Mouse (Mus musculus): ENCODE measurements around the gene Csf3r.

The Csf3r gene

DNA sequence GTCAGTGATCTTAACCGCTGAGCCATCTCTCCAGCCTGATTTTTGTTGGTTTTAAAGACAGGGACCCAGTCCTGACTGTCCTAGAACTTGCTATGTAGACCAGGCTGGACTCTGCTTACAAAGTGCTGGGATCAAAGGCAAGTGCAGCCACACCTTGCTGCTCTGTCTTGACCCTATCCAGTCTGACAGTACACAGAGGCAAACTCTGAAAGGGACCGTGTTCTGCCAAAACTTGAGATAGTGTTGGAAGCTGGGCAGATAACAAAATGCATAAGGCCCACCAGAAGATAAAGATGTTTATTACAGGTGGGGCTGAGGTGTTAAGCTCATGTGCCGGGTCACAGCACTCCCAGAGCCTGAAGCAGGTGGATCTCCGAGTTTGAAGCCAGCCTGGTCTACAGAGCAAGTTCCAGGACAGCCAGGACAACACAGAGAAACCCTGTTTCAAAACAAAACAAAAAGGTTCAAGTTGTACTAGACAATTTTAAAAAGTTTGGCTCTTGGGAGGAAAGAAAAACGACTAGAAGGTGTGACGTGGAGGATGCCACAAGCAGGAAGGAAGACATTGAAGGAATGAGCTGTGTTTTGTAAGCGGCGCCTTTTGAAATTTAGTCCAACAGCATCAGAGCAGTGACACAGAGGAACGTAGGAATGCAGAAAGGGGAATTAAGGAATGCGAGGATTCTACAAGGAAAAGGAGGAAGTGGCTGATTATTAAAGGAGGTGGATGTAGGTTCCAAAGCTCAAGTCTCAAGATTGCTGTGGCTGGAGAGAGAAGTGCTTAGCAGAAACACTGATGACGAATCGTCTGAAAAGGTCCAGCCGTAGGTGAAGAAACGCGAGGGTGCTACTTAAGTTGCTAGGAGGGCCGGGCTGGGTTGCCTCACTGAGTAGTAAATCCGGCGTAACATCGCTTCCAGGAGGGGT lies 33.1 kb downstream of the Csf3r start:
- DNase-seq (ENCODE audit: low spot score), result no peak

DNA sequence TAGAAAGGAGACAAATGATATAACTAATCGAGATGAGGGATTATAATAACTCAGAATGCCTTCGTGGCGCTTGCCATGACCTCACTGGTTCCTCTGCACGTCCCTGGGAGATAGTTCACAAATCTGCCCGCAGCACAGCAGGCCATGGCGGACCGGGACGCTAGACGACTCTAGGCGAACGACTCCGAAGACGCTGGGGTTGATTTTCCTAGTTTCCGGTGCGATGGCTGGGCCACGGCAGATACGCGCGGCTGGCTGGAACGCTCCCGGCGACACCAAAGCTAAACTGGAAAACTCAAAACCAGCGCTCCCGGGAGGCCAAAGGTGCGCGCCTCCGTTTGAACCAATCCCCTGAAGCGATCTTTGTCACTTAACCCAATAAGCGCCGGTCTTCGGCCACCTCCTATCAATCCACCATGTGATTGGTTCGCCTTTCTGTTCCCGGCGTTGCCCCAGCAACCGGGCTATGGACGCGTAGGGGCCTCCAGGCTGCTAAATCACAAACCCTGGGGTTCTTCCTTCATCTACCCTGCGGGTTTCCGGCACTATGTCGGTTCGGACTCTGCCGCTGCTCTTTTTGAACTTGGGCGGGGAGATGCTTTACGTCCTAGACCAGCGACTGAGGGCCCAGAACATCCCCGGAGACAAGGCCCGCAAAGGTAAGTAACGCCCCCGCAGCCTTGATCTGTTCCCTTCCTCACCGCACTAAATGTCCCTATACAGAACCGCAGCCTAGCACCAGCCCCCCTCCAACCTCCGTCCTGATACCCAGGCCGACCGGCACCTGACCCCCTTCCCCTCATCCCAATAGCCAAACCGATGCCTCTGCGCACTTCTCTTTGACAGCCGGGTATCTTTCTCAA lies 34.0 kb downstream of the Csf3r start, which contains the start of gene Oscp1:
Gene Oscp1, plus strand, starts transcription at position 432 of the 863 bp plus-strand sequence.
- DNase-seq (ENCODE audit: low spot score), result peak; percentile 87

DNA sequence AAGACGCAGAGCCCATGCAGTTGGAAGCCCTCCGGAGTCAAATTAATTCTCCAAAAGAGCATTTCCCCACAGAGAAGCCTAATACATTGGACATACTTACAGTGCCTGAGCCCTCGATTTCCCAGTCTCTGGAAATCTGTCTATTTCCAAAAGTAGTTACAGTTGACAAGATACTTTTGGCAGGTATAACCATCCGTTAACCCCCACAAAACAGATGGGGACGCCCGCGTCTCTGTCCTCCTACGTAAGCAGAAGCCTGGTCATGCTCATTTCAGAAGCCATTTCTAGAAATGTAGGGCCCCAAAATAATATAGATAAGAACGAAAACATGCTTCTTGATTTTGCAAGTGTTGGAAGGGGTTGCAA lies 34.6 kb downstream of the Csf3r start:
- DNase-seq (ENCODE audit: low spot score), result no peak

DNA sequence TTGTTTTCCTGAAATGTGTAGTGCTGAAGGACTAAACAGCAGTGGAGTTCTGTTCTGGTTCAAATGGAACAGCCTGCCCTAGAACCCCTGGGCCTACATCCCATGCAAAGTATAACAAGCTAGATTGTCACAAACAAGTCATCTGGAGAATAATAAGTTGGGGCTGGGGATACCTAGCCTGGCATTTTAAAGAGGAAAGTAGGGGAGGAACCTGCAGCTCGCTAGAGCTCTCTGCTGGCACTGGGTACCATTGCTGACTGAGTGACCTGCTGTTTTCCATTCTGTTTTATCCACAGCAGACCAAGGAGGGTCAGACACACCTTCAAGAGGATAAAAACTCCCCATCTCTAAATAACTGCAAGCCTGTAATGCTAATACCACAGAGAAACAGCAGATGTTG lies 38.5 kb downstream of the Csf3r start:
- DNase-seq (ENCODE audit: low spot score), result no peak

DNA sequence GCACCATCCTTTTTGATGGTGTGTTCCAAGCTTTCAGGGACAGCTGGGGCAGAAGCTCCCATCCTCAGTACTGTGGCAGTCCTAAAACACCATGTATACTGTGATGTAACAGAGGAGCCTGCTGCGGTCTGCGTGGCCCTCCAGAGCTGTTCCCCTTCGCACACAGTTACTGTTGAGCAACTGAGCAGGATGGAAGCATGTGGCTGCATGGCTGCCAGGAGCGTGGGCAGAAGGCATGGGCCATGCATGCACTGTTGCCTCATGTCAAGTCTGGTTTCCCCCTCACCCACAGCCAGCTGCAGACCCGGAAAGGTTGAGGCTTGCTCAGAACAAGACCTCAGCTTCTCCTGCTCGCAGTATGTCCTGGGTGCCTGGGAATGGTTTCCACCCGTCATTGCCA lies 40.9 kb downstream of the Csf3r start:
- peak; percentile 60 for DNase-seq (ENCODE audit: low spot score)

DNA sequence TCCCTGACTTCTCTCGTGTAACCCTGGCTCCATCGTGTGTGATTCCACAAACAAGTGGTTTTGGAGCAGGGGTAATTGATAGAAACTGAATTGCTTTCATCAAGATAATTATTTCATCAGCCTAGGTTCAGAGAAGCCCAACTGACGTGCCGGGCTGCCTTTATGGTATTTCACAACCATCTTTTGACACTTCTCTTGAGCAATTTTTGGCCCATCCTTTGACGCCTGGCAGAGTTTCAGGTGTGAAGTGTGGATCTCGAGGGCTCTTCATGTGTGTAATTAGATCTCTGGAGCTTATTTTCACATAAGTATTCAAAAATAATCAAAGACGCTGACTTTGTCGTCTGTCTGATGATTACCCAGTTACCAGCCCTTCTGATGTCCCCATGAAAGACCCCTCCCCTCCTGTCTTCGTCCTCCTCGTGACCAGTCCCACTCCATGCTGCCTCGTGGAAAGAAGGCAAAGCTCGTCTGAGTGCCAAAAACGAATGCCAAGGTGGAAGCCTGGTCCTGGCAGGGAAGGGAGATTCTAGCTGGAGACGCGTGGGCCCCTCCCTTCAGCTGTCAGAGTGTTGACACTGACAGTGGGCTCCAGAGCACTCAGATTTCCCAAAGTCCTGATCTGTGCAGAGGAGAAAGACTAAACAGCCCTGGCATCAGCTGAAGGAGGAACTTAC lies 43.2 kb downstream of the Csf3r start:
- no peak for DNase-seq (ENCODE audit: low spot score)

DNA sequence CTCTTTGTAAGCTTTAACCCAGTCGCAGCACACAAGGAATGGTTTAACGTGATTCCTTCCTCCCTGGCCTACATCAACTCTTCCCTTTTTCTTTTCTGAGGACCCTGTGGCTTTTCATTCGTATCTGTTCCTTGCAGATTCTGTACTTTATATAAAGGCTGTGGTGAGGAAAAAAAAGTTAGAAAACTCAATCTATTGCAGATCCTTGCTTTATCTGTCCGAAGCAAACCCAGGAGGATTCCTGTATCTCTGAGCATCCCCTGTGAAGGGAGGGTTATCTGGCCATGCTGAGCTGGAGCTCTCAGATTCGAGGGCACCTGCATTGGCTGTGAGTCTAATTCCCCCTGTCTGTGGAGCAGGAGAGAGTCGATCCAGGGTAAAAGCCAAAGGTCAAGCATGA lies 44.5 kb downstream of the Csf3r start:
- DNase-seq (ENCODE audit: low spot score), result no peak

DNA sequence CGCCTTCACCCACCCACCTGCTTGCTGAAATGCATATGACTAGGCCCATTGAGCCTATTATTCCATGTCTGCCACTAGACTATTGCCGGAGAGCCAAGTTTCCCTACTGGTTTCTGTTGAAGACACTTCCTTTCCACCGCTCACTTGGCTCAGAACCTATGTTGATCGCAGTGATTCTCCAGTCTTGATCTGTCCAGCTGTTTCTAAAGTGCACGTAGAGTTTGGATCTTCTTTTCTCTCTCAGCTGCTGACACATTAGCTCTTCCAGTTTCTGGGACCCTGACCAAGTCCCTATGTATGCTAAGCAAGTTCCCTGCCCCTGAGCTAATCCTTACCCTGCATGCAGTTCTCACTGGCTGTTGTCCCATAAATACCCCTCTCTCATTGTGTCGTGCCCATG lies 53.5 kb downstream of the Csf3r start:
- DNase-seq (ENCODE audit: low spot score), result no peak

DNA sequence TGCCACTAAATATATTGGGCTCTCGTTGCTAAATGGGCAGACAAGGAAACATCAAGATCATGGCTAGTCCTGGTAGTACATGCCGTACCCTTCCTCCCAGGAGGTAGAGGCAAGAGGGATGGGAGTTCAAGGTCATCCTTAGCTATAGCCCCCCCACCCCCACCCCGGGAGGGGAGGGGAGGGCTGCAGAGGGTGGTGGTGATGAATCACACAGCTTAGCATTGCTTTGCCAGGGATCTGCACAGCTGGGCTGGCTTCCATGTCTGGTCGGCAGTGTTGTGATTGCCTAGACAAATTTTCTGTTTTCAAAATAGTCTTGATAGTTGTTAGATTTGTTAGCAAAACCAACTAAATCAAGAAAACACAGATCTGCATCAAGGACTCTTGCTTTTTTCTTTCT lies 54.9 kb downstream of the Csf3r start:
- DNase-seq (ENCODE audit: low spot score), result no peak

DNA sequence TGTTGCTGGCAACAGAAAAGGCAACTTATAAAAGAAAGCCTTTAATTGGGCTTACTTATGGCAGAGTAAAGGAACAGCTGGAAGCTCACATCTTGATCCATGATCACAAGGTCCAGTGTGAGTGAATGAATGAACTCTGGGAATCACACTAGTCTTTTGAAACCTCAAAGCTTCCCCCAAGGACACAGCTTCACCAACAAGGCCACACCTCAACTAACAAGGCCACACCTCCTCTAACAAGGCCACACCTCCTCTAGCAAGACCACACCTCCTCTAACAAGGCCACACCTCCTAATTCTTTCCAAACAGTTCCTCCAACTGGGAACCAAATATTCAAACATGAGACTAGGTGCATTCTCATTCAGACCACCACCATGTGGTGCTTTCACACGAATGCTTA lies 57.3 kb downstream of the Csf3r start:
- no peak for DNase-seq (ENCODE audit: low spot score)

DNA sequence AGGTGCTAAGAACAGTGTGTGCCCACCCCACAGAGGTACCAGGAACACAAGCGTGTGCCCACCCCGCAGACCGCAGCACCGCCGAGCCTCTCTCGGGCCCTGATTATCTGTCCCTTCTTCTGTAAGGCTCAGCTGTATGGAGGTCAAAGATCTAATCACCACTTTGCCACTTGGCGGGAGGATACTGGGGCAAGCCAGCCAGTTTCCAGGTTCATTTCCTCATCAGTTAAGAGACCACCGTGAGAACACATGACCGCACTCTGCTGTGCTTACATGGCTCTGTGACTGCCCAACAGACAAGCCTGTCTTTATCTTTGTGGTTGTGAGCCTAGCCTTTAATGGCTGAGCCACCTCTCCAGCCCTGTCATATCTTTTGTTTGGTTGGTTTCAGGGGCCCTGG lies 58.7 kb downstream of the Csf3r start:
- no peak for DNase-seq (ENCODE audit: low spot score)

DNA sequence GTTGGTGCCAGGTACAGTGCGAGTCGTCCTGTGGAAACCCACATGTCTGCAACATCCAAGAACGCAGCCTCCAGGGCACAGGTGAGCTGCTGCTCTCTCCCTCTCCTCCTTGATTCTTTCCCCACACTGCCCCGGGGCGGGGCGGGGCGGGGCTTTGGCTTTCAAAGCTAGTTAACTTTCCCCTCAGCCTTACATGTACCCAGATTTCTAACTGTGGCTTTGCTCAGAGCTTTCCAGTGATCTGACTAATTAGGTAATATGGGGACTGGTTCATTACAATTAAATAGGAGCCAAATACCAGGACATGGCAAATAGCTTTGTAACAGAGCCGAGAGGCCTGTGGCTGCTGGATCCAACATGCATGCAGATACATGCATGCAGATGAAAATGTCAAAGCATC lies 60.0 kb downstream of the Csf3r start:
- no peak for DNase-seq (ENCODE audit: low spot score)

DNA sequence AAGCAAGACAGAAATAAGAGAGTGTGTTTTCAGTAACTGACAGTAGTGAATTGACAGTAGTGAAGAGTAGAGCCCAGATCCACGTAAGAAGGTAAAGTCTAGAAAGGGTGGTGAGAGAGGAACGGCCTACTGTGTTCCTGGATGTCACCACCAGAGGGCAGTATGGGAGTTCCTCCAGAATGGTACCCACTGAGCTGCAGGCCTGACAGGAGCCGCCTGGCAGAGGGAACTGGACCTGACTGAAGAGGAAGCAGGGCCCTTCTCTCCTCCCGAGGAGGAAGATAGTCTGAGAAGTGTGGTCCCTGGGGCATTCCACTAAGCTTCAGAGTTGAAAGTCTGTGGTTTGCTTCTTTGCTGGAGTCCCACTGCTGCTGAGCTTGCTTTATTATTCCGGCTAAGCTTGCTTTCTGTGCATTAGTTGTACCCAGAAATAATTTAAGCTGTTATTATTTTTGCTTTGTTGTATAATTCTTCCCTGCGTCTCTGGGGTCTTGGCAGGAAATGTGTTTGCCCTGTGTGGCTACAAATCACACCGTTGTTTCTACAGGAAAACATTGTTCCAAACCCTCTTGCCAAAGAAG lies 61.7 kb downstream of the Csf3r start:
- no peak for DNase-seq (ENCODE audit: low spot score)

DNA sequence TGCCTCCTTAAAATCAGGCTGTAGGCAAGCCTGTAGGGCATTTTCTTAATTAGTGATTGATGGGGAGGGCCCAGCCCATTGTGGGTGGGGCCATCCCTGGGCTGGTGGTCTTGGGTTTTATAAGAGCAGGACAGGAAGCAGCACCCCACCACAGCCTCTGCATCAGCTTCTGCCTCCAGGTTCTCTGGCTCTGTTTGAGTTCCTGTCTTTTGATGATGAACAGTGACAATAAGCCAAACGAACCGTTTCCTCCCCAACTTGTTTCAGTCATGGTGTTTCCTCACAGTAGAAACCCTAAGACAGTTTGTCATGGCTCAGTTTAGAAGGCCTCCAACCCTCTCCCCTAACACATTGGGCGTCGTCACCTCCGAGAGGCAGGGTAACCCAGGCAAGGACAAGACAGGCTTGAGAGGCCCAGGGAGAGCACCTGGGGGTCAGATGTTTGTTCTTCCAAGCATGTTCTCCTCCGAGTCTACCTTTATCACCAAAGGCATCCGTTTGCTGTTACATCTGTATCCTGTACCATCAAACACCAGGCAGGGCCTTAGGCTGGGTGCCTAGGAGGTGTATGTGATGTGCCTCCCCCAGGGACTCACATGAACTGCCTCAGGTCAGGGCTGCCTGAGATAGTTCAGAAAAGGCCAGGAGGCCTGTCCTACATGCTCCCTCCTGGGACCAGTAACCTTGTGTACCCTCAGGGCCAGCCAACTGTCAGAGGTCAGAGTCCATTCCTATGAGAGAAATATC lies 65.9 kb downstream of the Csf3r start:
- DNase-seq (ENCODE audit: low spot score), result no peak

DNA sequence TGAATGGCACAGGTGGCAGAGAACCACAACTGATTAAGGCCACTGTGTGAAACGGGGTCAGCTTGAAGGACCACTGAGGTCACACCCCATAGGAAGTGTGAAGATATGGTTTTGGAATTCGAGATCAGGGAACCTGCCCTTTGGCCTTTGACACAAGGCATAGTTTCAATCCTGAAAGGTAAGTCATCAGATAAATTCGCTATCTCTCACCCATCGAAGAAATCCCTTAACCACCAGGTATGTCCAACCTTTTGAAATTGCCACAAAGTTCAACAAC lies 66.4 kb downstream of the Csf3r start:
- no peak for DNase-seq (ENCODE audit: low spot score)

DNA sequence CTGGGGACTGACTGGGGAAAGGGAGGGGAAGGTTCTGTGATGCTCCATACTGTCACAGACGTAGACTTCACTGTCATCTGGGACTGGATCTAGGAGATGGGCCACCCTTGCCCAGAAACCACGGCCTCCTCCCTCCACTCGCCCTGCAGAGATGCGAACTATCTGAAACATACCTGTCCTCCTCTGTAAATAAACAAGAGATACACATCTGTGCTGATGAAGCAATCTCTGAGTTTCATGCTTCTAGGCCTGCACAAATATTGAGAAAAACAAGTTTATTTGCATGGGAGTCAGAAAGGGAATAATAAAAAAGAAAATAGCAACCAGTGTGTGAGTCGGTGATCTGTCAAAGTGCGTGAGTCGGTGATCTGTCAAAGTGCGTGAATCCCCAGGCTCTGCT lies 67.5 kb downstream of the Csf3r start:
- no peak for DNase-seq (ENCODE audit: low spot score)

Measured in layer of hippocampus, adult 9-10 months (tissue).